Mouse (Mus musculus): Measurements from ENCODE around the gene Armt1. TPM values are rescaled to one million over a fixed set of nuclear protein-coding genes. Genes with fewer than 3 reads are reported as not detected.

Armt1 gene
- polyA plus RNA-seq (2012; rRNA removed) = 4.8 and 5.6 TPM in 2 replicates

DNA sequence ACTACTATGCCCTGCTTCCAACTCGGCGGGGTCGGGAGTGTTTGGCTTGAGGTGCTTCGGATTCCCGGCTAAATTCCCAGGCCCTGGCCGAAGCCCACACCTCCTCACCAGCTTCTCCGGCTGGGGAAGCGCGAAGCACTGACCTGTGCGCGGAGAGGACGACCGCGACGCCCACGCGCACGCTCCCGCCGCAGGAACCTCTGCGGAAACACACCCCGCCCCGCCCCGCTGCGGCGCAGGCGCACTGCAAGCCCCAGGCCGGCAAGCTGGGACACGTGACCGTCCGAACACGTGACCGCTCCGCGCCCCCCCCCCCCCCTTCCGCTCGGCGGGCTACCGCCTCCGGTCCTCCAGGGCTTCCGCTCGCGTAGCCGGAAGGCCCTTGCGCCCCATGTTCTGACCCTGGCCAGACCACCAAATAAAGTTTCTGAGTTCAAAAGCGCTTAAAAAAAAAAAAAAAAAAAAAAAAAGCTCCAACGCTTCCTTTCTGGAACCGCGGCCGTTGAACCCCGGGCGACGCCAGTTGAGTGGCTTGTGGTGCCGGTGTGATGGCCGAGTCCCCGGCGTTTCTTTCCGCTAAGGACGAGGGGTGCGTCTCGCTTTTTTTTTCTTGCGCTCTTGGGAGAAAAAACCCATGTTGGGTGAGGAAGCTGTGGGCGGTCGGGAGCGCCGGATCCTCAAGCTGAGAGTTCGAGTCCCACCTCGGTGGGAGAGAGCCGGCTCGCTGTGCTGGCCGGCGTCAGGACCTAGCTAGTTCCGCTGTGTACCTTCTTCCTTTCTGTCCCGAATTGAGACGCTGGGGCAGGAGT is at the start of gene Armt1, which contains the start of gene Rmnd1:
TSS of gene Armt1 (plus strand) at position 345 of the 809 bp plus-strand sequence.
TSS of gene Rmnd1 (minus strand) at position 266 of the 809 bp plus-strand sequence.

DNA sequence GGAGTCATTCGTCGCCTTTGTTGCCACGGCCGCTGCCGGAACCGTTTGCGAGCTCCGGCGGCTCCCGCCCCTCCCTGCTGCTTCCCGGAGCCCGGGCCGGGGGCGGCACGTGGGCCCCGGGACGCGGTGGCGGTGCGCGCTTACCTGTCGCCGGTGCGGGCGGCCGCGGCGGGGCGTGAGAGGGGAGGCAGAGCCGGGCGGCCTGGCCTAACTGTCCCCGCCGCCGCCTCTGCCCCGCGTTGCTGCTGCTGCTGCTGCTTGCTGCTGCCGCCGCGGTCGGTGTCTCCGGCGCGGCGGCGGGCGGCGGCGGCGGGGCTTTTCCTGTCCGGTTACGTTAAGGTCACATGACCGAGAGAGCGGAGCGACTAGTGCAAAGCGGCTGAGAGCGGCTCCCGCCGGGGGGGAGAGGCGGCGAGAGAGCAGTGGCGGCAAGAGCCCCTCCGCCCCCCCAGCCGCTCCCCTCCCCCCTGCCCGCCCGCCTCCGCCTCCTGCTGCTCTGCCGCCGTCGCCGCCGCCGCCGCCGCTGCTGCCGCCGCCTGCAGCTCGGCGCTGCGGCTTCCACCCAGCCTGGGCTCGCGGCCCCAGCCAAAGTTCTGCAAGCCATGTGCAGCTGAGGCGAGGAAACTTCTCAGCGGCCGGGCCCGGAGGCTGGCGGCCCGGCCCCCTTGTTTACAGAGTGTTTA is 44.4 kb upstream of the Armt1 start, which contains the start of gene Zbtb2:
TSS of gene Zbtb2 (minus strand) at position 408 of the 683 bp plus-strand sequence.

DNA sequence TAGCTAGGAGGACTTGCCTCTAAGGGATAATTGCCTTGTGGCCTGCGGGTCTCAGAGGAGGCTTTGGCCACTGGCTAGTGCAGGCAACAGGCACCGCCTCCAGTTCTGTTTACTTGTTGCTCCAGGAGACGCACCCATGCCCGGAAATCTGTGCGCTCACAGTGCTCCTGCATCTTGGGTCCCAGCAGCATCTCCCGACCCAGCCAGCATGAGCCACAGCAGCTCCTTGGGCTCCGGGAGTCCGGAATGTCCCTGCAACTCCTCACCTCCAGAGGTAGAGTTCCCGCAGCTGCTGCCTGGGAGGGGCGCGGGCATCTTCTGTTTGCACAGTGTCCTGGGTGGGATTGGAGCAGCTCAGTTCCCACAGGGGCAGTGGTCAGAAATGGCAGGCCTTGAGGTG is 50.1 kb downstream of the Armt1 start, which contains the start of gene Ccdc170:
TSS of gene Ccdc170 (plus strand) at position 148 of the 400 bp plus-strand sequence.

Other genes starting within 250 kb of the Armt1 start
- 3.1 and 3.6 TPM in 2 replicates for gene Akap12, start 166.1 kb upstream of the Armt1 start, polyA plus RNA-seq (2012; rRNA removed)
- gene Zbtb2, start 44.4 kb upstream of the Armt1 start, polyA plus RNA-seq (2012; rRNA removed) = 7.8 and 7.9 TPM in 2 replicates
- 17.2 and 17.3 TPM in 2 replicates for gene Rmnd1, start 79 bp upstream of the Armt1 start, polyA plus RNA-seq (2012; rRNA removed)
- gene Ccdc170, start 50.0 kb downstream of the Armt1 start, polyA plus RNA-seq (2012; rRNA removed) = 0.16 and 0.67 TPM in 2 replicates
- gene Esr1, start 179.1 kb downstream of the Armt1 start, polyA plus RNA-seq (2012; rRNA removed) = 1.9 and 2.6 TPM in 2 replicates

Data from colon, adult 2 months (tissue).